Mouse (Mus musculus) small intestine, adult 2 months (tissue): ENCODE data around the gene Iqschfp. TPM values are rescaled to one million over a fixed set of nuclear protein-coding genes. Genes with fewer than 3 reads are reported as not detected.

Source experiments
- H3K27ac ChIP-seq: fragments of 200-500 bp; 2 replicates; pipeline ENCODE4 v1.5.1; 2012; ENCODE audit warnings: low read depth, low read length, control low read depth, inconsistent platforms; ENCODE audit not compliant: insufficient read depth
- H3K27me3 ChIP-seq: fragments of 200-500 bp; 2 replicates; pipeline ENCODE4 v1.6.1; 2012; ENCODE audit warnings: mild to moderate bottlenecking, moderate library complexity, low read length, inconsistent platforms; ENCODE audit not compliant: control insufficient read depth, insufficient read depth
- H3K36me3 ChIP-seq: fragments of 200-500 bp; 2 replicates; pipeline ENCODE4 v1.6.1; 2012; ENCODE audit warnings: mild to moderate bottlenecking, low read length, control low read depth, inconsistent platforms; ENCODE audit not compliant: control insufficient read depth, insufficient read depth
- H3K4me1 ChIP-seq: fragments of 200-500 bp; 2 replicates; pipeline ENCODE4 v1.6.1; 2012; ENCODE audit warnings: low read length, inconsistent platforms, mixed read lengths; ENCODE audit not compliant: control insufficient read depth, insufficient read depth, insufficient read length
- H3K4me3 ChIP-seq: fragments of 200-500 bp; 2 replicates; pipeline ENCODE4 v1.5.1; 2012; ENCODE audit warnings: low read depth, mild to moderate bottlenecking, control low read depth, inconsistent platforms, low read length, moderate library complexity
- CTCF ChIP-seq: fragments of 200-500 bp; IDR thresholded peaks from 2 replicates; pipeline ENCODE4 v1.5.1; 2012; ENCODE audit warnings: low read depth, mild to moderate bottlenecking, control low read depth, inconsistent platforms, low read length, moderate library complexity, mixed read lengths; ENCODE audit not compliant: insufficient replicate concordance, insufficient read length; ENCODE audit errors: extremely low read depth
- POLR2A ChIP-seq: fragments of 200-500 bp; IDR thresholded peaks from 2 replicates; pipeline ENCODE4 v1.6.1; 2012; ENCODE audit warnings: low read depth, mild to moderate bottlenecking, control low read depth, inconsistent platforms, low read length, moderate library complexity
- WGBS: fragments of 180-500 bp; shearing (Covaris S2); methylation state at CpG from one replicate; pipeline ENCODE4 v1.1.7; 2018; 5-methylcytosine and 5-hydroxymethylcytosine counted together
- polyA plus RNA-seq: library from polyadenylated mRNA; depleted of rRNA; stranded (reverse); fragments of >200 nt; gene quantifications from 2 replicates; pipeline ENCODE4 v1.2.3, GENCODE M21; 2012; rRNA removed

Gene Iqschfp
- not detected in 2 replicates for polyA plus RNA-seq

- WGBS: 74% methylated on average over 15 of the region's 15 CpGs
- no peaks in the 10 kb centered on the region for H3K27me3 ChIP-seq
- TF ChIP-seq CTCF: no peak
- TF ChIP-seq POLR2A: no peak
- H3K4me3 ChIP-seq: no peak within 1 kb of the TSS
- H3K36me3 ChIP-seq: no peaks in the 10 kb centered on the region
- no peaks in the 10 kb centered on the region for H3K4me1 ChIP-seq
- H3K27ac ChIP-seq: no peak within 1 kb of the TSS
Observed at GRCm38 (mm10) chr3:67892026-67892705, at the start of gene Iqschfp, which contains the start of gene Iqcj. Iqschfp (plus strand) TSS chr3:67892232. Iqcj (plus strand) TSS chr3:67892220.

- H3K27me3 ChIP-seq: no peaks in the 10 kb centered on the region
- no peak overlapping the region for H3K27ac ChIP-seq
- no peak overlapping the region for H3K4me3 ChIP-seq
- WGBS: 85% methylated on average over 5 of the region's 5 CpGs
- H3K4me1 ChIP-seq: no peaks in the 10 kb centered on the region
- no peak for TF ChIP-seq CTCF
- no peak for TF ChIP-seq POLR2A
- no peaks in the 10 kb centered on the region for H3K36me3 ChIP-seq
Observed at GRCm38 (mm10) chr3:67852397-67852796, 39.6 kb upstream of the Iqschfp start.

- WGBS: 90% methylated on average over 3 of the region's 3 CpGs
- Histone ChIP-seq H3K36me3 (no peaks in the 10 kb centered on the region), H3K27ac (no peak overlapping the region)
Observed at GRCm38 (mm10) chr3:67861524-67861923, 30.5 kb upstream of the Iqschfp start.

GRCm38 (mm10) chr3:67867420-67868065 lies 24.5 kb upstream of the Iqschfp start:
- H3K27ac ChIP-seq: no peak overlapping the region
- no peak overlapping the region for H3K4me3 ChIP-seq
- no peaks in the 10 kb centered on the region for H3K27me3 ChIP-seq
- no peaks in the 10 kb centered on the region for H3K4me1 ChIP-seq
- H3K36me3 ChIP-seq: no peaks in the 10 kb centered on the region
- WGBS: 33% methylated on average over 13 of the region's 13 CpGs
- TF ChIP-seq POLR2A (no peak), CTCF (no peak)

More at GRCm38 (mm10) chr3:67861524-67861923, 30.5 kb upstream of the Iqschfp start:
- H3K4me3 ChIP-seq: no peak overlapping the region
- H3K4me1 ChIP-seq: no peaks in the 10 kb centered on the region
- H3K27me3 ChIP-seq: no peaks in the 10 kb centered on the region
- TF ChIP-seq POLR2A (no peak), CTCF (no peak)

- 90% methylated on average over 1 of the region's 1 CpGs for WGBS
- TF ChIP-seq CTCF (no peak), POLR2A (no peak)
- no peaks in the 10 kb centered on the region for H3K4me1 ChIP-seq
- H3K27me3 ChIP-seq: no peaks in the 10 kb centered on the region
- H3K4me3 ChIP-seq: no peak overlapping the region
- no peaks in the 10 kb centered on the region for H3K36me3 ChIP-seq
- no peak overlapping the region for H3K27ac ChIP-seq
Observed at GRCm38 (mm10) chr3:67869424-67869823, 22.6 kb upstream of the Iqschfp start.

GRCm38 (mm10) chr3:67877253-67877652 lies 14.8 kb upstream of the Iqschfp start:
- no peak overlapping the region for H3K4me3 ChIP-seq
- TF ChIP-seq CTCF: no peak
- TF ChIP-seq POLR2A: no peak
- no peaks in the 10 kb centered on the region for H3K27me3 ChIP-seq
- no peak overlapping the region for H3K27ac ChIP-seq
- H3K36me3 ChIP-seq: no peaks in the 10 kb centered on the region
- WGBS: 57% methylated on average over 4 of the region's 4 CpGs
- H3K4me1 ChIP-seq: no peaks in the 10 kb centered on the region

GRCm38 (mm10) chr3:67884335-67884734 lies 7.7 kb upstream of the Iqschfp start:
- Histone ChIP-seq H3K4me3 (no peak overlapping the region), H3K27ac (no peak overlapping the region), H3K27me3 (no peaks in the 10 kb centered on the region), H3K36me3 (no peaks in the 10 kb centered on the region), H3K4me1 (no peaks in the 10 kb centered on the region)
- no peak for TF ChIP-seq CTCF
- no peak for TF ChIP-seq POLR2A
- WGBS: 80% methylated on average over 3 of the region's 3 CpGs
